Mouse (Mus musculus) c-Kit-positive CD71-positive TER-119-positive erythroid progenitor cells, embryonic 14.5 days (primary cell): ENCODE data around the gene Cog5.
"Not testable (repeated sequence)": the region's sequence is repeated elsewhere in the genome, so short reads cannot be mapped to it uniquely, and the experiment has no call there.

Experiments
- DNase-seq: peaks from one replicate; pipeline ENCODE4 v3.0.0-alpha.2; 2013; ENCODE audit warnings: low spot score

Cog5 gene

DNA sequence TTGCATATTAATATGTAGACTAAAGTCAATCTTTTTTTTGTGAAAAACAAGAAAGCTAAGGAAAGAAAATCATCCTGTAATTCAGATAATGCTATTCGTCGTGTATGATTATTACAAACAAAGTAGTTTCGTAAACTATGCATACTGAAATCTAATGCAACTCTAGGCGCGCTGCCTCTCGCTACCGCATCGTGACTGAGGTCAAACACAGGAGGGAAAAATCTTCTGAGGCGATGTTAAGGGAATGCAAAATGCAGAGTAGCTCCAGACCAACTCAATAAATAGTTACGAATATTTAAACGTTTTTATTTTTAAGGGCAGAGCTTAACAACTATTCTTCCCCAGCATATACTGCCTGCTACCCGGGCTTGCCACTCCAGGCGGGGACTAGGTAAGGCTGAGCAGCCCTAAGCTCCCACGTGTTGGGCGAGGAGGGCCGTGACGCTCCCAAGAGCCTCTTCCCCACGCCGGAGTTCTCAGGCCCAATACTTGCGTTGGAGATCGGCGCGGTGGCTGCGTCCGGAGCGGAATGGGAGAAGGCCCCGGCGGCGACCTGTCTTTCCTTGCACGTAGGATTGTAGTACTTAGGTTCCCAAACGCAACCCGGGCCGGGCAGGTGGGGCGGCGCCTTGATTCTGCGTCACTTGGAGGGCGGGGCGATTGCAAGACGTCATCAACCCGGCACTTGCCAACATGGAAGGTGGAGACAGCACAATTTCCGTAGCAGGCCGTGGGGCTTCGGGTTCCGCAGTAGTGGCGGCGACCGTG lies at the start of gene Cog5, which contains the start of gene Dus4l:
TSS of gene Cog5 (plus strand) at position 673 of the 768 bp plus-strand sequence.
TSS of gene Dus4l (minus strand) at position 630 of the 768 bp plus-strand sequence.
- peak; percentile 92 for DNase-seq

DNA sequence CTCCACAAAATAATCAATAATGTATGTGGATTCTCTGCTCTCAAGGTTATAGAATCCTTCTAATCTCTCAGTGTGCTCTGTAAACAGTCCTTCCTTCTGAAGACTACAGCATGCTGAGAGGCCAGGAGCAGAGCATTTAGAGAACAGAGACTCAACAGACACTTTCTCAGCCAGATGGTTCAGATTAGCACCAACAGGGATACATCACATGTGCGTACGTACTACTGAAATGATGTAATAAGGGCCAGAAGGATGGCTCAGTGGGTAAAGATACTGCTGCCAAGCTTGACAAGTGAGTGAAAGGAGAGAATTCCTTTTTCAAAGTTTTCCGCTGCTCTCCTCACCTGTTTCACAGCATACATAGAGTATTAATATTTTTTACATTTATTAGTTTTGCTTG lies 49.8 kb upstream of the Cog5 start:
- no peak for DNase-seq

DNA sequence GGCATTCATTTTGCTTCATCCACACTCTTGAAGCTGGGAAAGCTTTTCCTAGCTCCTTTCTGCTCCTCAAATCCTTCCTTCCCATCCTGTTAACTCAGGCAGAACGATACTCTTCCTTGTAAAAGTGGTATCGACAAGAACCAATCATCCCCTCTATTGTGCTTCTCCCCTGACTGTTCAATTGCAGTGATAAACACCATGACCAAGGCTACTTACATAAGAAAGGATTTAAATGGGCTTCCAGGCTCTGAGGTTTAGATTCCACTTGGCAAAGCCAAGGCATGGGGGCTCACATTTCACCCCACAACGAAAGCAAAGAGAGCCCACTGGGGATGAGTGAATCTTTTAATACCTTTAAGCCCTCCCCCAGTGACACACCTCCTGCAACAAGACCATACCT lies 46.5 kb upstream of the Cog5 start:
- no peak for DNase-seq

- DNase-seq, result no peak
Measured at GRCm38 (mm10) chr12:31613353-31613752, 41.3 kb upstream of the Cog5 start.

GRCm38 (mm10) chr12:31620106-31620505 lies 34.6 kb upstream of the Cog5 start:
- no peak for DNase-seq

DNA sequence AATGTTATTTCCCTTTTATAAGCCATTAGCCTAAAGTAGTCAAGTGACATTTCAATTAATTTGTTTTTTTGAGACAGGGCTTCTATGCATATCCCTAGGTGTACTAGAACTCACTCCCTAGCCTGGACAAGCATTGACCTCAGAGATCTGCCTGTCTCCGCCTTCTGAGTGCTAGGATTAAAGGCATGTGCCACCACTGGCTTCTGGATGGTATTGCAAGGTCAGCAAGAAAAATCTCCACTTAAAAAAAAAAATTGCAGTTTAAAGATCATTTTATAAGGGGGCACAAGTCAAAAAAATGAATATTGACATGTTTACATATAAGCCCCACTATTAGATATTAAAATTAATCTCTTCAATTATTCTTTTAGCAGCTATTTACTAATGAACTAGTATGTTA lies 29.7 kb upstream of the Cog5 start:
- DNase-seq, result no peak

DNA sequence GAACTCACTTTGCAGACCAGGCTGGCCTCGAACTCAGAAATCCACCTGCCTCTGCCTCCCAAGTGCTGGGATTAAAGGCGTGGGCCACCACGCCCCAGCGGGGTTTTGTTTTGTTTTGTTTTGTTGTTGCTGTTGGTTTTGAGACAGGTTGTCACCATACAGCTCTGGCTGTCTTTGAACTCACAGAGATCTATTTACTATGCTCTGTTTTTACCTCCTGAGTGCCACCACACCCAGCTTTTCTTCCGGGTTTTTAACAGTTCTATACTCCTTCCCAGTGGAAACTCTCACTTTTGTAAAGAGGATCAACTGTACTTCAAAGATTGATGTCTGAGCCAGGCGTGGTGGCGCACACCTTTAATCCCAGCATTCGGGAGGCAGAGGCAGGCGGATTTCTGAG lies 26.3 kb upstream of the Cog5 start:
- DNase-seq, result not testable (repeated sequence)

DNA sequence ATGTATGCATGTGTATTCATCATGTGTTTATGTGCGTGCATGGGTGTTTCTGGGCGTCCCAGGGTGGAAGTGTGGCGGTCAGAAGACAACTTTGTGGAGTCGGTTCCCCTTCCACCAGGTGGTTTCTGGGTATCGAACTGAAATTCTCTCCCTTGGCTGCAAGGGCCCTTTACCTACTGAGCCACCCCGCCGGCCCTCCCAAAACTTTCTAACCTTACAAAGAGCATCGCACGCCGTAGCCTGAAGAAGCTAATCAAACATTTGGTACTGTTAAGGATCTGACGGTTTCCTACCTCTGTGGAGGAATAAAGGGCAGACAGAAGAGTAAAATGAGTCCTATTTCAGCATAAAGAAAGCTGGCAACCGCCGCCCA lies 20.7 kb upstream of the Cog5 start:
- peak; percentile 50 for DNase-seq

- DNase-seq, result peak; percentile 66
Measured at GRCm38 (mm10) chr12:31634343-31635239, 20.1 kb upstream of the Cog5 start, which contains the start of gene Bcap29. TSS of gene Bcap29 (minus strand) at chr12:31634658.

DNA sequence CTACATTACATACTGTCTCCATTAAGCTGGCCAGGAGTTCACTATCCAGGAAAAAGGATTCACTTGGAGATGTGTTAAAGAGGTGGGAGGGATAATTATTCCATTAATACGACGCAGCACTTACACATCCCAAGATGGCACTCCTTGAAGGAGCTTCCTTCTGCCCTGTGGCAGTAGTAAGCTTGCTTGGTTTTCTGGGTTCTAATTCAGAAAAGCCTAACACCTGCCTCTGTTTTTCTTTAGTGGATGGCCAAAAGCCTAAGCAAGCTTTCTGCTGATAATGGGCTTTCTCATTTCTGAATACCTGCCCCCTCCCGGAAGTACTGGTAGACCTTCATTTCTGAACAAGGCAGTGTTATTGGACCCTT lies 19.4 kb upstream of the Cog5 start:
- DNase-seq, result no peak

DNA sequence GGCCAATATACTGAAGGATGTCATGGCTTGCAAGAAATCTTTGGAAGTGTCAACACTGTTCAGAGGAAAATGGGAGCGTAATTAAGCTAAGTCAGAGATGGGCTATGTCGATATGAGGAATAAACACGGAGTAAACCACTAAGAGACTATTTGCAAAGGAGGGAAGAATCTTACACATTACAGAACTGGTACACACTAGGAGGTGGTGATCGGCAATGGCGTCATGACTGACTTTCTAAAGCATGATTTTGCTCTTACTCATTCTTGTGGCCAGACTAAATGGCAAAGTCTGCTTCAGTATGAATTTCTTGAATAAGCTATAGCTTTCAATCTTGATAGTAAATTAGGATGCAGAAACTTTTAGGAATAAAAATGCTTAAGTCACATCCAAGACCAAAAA lies 1.1 kb upstream of the Cog5 start:
- no peak for DNase-seq

DNA sequence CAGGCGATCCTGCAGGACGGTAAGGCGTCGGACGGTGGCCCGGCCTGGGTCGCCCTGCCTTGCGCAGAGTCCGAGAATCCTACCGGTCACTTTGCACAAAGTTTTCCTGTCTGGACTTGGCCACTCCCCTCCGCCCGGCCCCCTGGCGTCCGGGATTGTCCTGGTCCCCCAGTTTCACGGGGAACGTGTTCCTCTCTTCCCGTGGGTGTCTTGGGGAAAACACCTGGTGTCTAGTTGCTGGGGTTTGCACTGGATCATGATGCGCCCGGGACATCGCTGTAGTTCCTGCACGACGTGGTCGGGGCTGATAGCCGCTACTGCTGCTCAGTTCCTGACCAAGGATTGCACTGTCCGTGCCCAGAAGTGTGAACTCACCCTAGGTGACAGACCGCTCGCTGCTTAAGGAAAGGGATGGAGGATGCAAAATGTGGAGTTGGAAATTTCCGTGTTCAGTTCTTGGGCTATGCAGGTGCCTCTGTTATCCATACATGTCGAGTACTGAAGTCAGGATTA lies 352 bp downstream of the Cog5 start:
- no peak for DNase-seq

- DNase-seq, result no peak
Measured at GRCm38 (mm10) chr12:31656841-31657240, 2.2 kb downstream of the Cog5 start.

GRCm38 (mm10) chr12:31665999-31666398 lies 11.3 kb downstream of the Cog5 start:
- no peak for DNase-seq

GRCm38 (mm10) chr12:31667187-31667586 lies 12.5 kb downstream of the Cog5 start:
- DNase-seq, result no peak

- DNase-seq, result no peak
Measured at GRCm38 (mm10) chr12:31686679-31687078, 32.0 kb downstream of the Cog5 start.

- DNase-seq, result no peak
Measured at GRCm38 (mm10) chr12:31693278-31693677, 38.6 kb downstream of the Cog5 start.

DNA sequence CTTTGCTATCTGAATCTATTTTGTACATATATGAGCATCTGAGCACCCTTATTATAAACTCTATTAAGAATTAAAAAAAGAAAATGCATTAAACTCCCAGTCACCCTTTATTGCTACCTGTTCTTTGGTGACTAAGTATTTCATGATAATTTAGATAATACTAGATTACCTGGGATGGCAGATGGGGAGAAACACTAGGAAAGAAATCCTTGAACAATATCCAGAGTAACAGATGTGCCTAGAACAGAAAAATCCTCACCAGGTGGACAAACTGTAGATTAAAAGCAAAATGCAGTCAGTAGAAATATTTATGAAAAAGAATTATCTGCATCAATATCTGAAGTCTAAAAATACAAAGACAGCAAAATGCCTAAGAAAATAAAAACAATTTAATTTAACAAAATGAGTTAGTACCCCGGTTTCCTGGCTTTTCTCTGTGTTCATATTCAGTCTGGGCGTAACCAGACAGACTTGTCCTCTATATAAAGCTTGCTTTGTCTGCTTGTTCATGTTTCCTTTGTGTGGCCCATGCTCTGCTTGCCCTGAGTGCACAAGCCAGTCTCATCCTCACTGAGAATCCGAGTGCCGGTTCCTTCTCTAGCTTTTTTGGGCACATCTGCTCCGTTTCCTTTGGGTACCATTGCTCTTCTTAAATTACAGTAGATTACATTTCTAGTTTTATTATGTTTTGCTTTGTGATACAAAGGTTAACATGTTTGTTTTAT lies 46.1 kb downstream of the Cog5 start:
- no peak for DNase-seq

DNA sequence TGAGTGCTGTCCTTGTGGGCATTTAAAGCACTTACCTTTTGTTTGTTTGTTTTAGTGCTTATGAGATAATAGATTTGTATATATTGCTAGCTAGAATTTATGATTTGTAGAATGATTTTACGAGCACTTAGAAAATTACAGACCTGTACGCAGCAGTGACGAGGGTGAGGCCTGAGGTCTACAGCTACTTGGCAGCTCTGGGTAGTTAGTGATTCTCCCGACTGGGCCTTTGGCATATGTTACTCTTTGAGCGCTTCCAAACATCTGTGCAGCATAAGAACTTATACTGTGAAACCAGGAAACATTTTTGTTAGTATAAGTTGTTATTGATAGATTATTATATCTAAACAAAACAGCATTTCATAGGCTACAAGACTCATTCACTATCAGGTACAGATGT lies 46.7 kb downstream of the Cog5 start:
- no peak for DNase-seq

DNA sequence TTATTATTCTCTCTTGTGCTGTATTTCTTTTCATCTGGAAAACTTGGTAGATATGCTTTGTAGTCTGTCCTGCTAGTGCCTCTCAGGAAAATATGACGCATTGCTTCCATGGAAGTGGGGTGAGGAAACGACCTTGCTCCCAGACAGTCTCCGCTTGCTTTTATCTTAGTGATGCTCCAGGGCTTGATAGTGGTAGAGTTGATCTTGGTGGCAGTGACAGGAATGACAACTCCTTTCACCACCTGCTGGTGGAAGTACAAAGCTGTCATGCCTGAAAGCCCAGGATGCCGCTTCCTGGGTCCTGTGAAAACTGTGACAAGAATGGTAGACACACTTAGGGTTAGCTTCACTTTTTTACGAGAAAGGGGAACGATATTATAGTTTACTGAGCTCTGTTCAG lies 49.2 kb downstream of the Cog5 start:
- no peak for DNase-seq

GRCm38 (mm10) chr12:31706168-31706567 lies 51.5 kb downstream of the Cog5 start:
- no peak for DNase-seq

- no peak for DNase-seq
Measured at GRCm38 (mm10) chr12:31707531-31707930, 52.9 kb downstream of the Cog5 start.
